28 mouse cellular contexts compared by ENCODE assay signal in genomic region chr3:103470586-103471400, GRCm38 (mm10).
A peak's percentile ranks its signal among the peaks of the same experiment; 100 is the strongest.
DNase-seq lines count a peak whose midpoint lies in the region; ATAC-seq and TF ChIP-seq lines count a peak whose summit lies in the region.
"Had no signal": no experiment of that assay in that cellular context is flagged by ENCODE, and none has a peak within 500 bp of the region (broad histone marks: within the 10 kb centered on the region; RNA-seq: fewer than 3 reads in every experiment).

No protein-coding gene starts in this region.

- 75% methylated on average over 15 of the region's 15 CpGs for WGBS in kidney, adult 2 months
- 73% methylated on average over 15 of the region's 15 CpGs for WGBS in limb, embryonic 14.5 days
- 91% methylated on average over 15 of the region's 15 CpGs for WGBS in limb, embryonic 10.5 days

- ATAC-seq in limb, embryonic 14.5 days (ENCODE audit: low FRiP score, low read depth), result peak; percentile 57; the same call in 1 of the 2 replicates
- ATAC-seq: forebrain, embryonic 15.5 days; hindbrain, embryonic 16.5 days; intestine, embryonic 15.5 days had no signal

- TF ChIP-seq CTCF in kidney, adult 2 months (conservative IDR thresholded peaks at IDR 0.05; ENCODE audit: insufficient read depth, insufficient read length, low read depth, low read length), result no peak

- H3K36me3 ChIP-seq in kidney, adult 2 months (ENCODE audit: control insufficient read depth, insufficient read depth, low read length), result no peaks in the 10 kb centered on the region
- H3K36me3 ChIP-seq in limb, embryonic 14.5 days (ENCODE audit: control insufficient read depth, insufficient read depth, low read length), result no peaks in the 10 kb centered on the region
- H3K36me3 ChIP-seq in limb, embryonic 10.5 days, result no peaks in the 10 kb centered on the region
- H3K36me3 ChIP-seq: embryonic facial prominence, embryonic 10.5 days; embryonic facial prominence, embryonic 13.5 days; forebrain, embryonic 12.5 days; forebrain, embryonic 15.5 days; hindbrain, embryonic 13.5 days; intestine, embryonic 15.5 days had no signal

- H3K9ac ChIP-seq in limb, embryonic 14.5 days (ENCODE audit: low read depth, low read length, severe bottlenecking), result no peak overlapping the region
- H3K9ac ChIP-seq: embryonic facial prominence, embryonic 13.5 days; forebrain, embryonic 12.5 days; forebrain, embryonic 15.5 days; hindbrain, embryonic 13.5 days; intestine, embryonic 15.5 days had no signal

- H3K27me3 ChIP-seq in kidney, adult 2 months (replicated peaks; ENCODE audit: control insufficient read depth, insufficient read depth, low read length), result no peaks in the 10 kb centered on the region
- no peaks in the 10 kb centered on the region for H3K27me3 ChIP-seq in limb, embryonic 14.5 days (ENCODE audit: control insufficient read depth, insufficient read depth, low read length)
- H3K27me3 ChIP-seq in limb, embryonic 10.5 days (ENCODE audit: low read depth, poor library complexity, severe bottlenecking), result no peaks in the 10 kb centered on the region
- H3K27me3 ChIP-seq: CH12.LX; embryonic facial prominence, embryonic 13.5 days; forebrain, embryonic 15.5 days; hindbrain, embryonic 13.5 days; intestine, embryonic 15.5 days had no signal

- no peak for TF ChIP-seq POLR2A in kidney, adult 2 months (IDR thresholded peaks at IDR 0.05; ENCODE audit: low read depth, low read length)
- no peak for TF ChIP-seq POLR2A in limb, embryonic 14.5 days (IDR thresholded peaks at IDR 0.05; ENCODE audit: borderline replicate concordance, extremely low read depth, insufficient read depth, insufficient read length)

- H3K9me3 ChIP-seq in limb, embryonic 14.5 days (ENCODE audit: control insufficient read depth, low read length), result no peaks in the 10 kb centered on the region
- H3K9me3 ChIP-seq in limb, embryonic 10.5 days (replicated peaks), result no peaks in the 10 kb centered on the region
- H3K9me3 ChIP-seq: embryonic facial prominence, embryonic 10.5 days; embryonic facial prominence, embryonic 13.5 days; forebrain, embryonic 12.5 days; forebrain, embryonic 15.5 days; hindbrain, embryonic 13.5 days; intestine, embryonic 15.5 days had no signal

- H3K27ac ChIP-seq in kidney, adult 2 months (ENCODE audit: insufficient read depth, low read depth, low read length), result no peak overlapping the region
- no peak overlapping the region for H3K27ac ChIP-seq in limb, embryonic 14.5 days (replicated peaks; ENCODE audit: low read depth, low read length)
- H3K27ac ChIP-seq in limb, embryonic 10.5 days, result no peak overlapping the region
- H3K27ac ChIP-seq: embryonic facial prominence, embryonic 10.5 days; embryonic facial prominence, embryonic 13.5 days; forebrain, embryonic 12.5 days; forebrain, embryonic 15.5 days; heart, adult 2 months; hindbrain, embryonic 13.5 days; intestine, embryonic 15.5 days had no signal

- H3K4me3 ChIP-seq in kidney, adult 2 months (ENCODE audit: insufficient read depth, low read depth, low read length), result no peak overlapping the region
- H3K4me3 ChIP-seq in limb, embryonic 14.5 days (replicated peaks; ENCODE audit: low read length), result no peak overlapping the region
- H3K4me3 ChIP-seq in limb, embryonic 10.5 days, result no peak overlapping the region
- H3K4me3 ChIP-seq: embryonic facial prominence, embryonic 10.5 days; embryonic facial prominence, embryonic 13.5 days; erythroblast, embryonic 14.5 days; forebrain, embryonic 12.5 days; forebrain, embryonic 15.5 days; heart, adult 2 months; hindbrain, embryonic 13.5 days; intestine, embryonic 15.5 days had no signal

- H3K4me1 ChIP-seq in kidney, adult 2 months (ENCODE audit: control insufficient read depth, insufficient read depth, low read length), result no peaks in the 10 kb centered on the region
- no peaks in the 10 kb centered on the region for H3K4me1 ChIP-seq in limb, embryonic 14.5 days (ENCODE audit: control insufficient read depth, insufficient read depth, low read length)
- peaks cover 9% of the 10 kb centered on the region; the same call in 1 of the 2 replicates for H3K4me1 ChIP-seq in limb, embryonic 10.5 days
- H3K4me1 ChIP-seq: intestine, embryonic 15.5 days had no signal

- peak; percentile 11 for DNase-seq in kidney, adult 2 months
- DNase-seq in kidney, adult 8-10 months, result no peak
- DNase-seq in limb, embryonic 14.5 days (ENCODE audit: low spot score), result no peak
- DNase-seq in limb, embryonic 10.5 days (ENCODE audit: low spot score), result no peak
- DNase-seq in ES-CJ7 (ENCODE audit: low read depth, low spot score) (peak; percentile 11), ZHBTc4 (ENCODE audit: low read depth, low spot score) (peak; percentile 23)
- DNase-seq in lung, postnatal 14 days, result no peak
- DNase-seq in spleen, postnatal 4 days (ENCODE audit: low spot score in 2 of 2), result no peak
- DNase-seq: adrenal gland, postnatal 10 days; adrenal gland, postnatal 36 days; B cell, adult 2 months; cerebellum, adult 11-12 months; cerebellum, adult 8-10 months; cerebellum, postnatal 10 days; cerebellum, postnatal 36 days; embryo, embryonic 11 days; gastrocnemius, postnatal 25 days; heart, adult 2 months had no signal

- H3K4me2 ChIP-seq in limb, embryonic 14.5 days (replicated peaks; ENCODE audit: low read depth, low read length, severe bottlenecking), result no peak overlapping the region
- H3K4me2 ChIP-seq: embryonic facial prominence, embryonic 13.5 days; forebrain, embryonic 12.5 days; forebrain, embryonic 15.5 days; heart, embryonic 11.5 days; hindbrain, embryonic 13.5 days; intestine, embryonic 15.5 days had no signal

Comparison
In these comparisons a context has a peak if more than half of its experiments do, and no peak if none do; other contexts are left out.
1. DNase-seq: peak in kidney, adult 2 months (single experiment), ES-CJ7 (single experiment) and ZHBTc4 (single experiment); none in kidney, adult 8-10 months (0 of 2), limb, embryonic 14.5 days (single experiment), limb, embryonic 10.5 days (single experiment), lung, postnatal 14 days (single experiment) and spleen, postnatal 4 days (0 of 2).